Mouse (Mus musculus): Measurements from ENCODE around the gene Btf3l4. TPM values are rescaled to one million over a fixed set of nuclear protein-coding genes. Genes with fewer than 3 reads are reported as not detected.

Gene Btf3l4
- total RNA-seq, 2 experiments from 2014 or later = 88.9 to 97.3 TPM

DNA sequence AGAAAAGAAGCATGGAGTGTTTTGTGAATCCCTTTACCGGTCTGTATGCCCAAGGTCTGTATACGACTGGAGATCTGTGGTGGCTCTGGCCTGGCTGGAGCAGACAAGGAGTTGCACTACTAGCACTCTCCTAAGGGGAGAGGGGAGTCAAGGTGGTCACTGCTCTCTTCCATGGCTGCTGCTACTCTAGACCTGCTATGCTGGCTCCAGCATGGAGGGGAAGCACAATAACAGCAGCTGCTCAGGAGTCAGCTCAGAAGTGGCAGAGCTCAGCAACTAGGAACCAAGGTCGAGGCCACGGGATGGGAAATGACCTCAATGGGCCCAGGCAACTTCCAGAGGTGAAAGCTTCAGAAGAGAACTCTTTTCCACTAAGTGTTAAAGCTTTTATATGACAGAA is 22.3 kb downstream of the Btf3l4 start:
- intact Hi-C loops (cut with DNase I) = no loop called here
- no peak for DNase-seq (ENCODE audit: extremely low spot score in 1 of 2, low spot score in 2 of 2)
- Histone ChIP-seq H3K27ac (no peak overlapping the region), H3K4me3 (no peak overlapping the region)
- TF ChIP-seq CTCF (IDR thresholded peaks at IDR 0.05) = no peak

DNA sequence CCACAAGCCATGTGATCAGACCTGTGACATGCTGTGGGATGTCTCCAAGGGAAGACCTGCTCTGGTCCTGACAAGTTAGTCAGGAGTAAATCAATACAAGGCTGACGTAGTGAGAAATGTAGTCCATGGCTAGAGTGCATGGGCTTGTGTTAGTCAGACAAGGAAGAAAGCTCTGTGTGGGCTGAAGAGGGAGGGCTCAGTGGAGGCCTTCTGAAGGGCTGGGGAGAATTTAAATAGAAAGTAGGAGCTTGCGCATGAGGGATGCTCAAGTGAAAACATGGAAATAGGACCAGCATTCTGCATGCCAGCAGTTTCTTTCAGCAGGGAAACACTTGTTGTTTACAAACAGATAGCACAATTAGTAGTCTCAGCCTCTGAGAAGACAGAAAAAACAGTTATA is 29.9 kb downstream of the Btf3l4 start:
- Histone ChIP-seq H3K4me3 (no peak overlapping the region), H3K27ac (no peak overlapping the region)
- no peak for TF ChIP-seq CTCF (IDR thresholded peaks at IDR 0.05)
- DNase-seq (ENCODE audit: extremely low spot score in 1 of 2, low spot score in 2 of 2) = no peak
- intact Hi-C loops (cut with DNase I) = no loop called here

DNA sequence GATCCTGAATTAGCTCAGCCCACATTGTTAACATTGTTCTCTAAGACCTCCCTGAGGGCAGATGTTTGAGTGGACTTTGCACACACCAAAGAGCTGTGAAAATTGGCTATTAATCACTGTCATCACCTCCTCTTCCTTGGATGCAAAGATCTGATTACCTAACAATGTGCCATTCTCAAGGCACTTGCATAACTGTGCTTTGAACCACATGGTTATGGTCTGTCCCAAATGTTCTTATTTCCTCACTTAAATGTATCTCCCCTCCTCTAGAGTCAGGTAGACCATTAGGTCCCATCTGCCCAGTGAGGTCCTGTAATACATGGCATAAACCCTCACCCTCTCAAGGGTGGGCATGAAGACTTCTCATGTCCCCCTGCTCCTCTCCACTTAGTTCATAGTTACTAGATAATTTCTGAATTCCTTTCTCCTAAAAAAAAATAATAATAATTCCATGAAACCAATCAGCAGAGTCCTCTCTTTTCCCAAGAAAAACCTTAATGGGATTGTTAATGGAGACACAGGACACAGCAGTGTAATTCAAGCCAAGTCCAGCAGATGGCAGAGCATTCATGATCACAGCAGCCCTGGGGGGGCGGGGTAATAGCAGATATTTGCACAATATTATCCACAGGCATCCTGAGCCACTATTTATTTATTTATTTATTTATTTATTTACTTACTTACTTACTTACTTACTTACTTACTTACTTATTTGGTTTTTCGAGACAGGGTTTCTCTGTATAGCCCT is 35.2 kb downstream of the Btf3l4 start:
- intact Hi-C loops (cut with DNase I) = loop anchor here (5.0 kb wide), 1 partner anchor 179 kb away; no protein-coding TSS in a partner anchor
- DNase-seq (ENCODE audit: extremely low spot score in 1 of 2, low spot score in 2 of 2) = peak; percentile 62 to 69
- TF ChIP-seq CTCF (IDR thresholded peaks at IDR 0.05) = peak; percentile 79
- Histone ChIP-seq H3K4me3 (no peak overlapping the region), H3K27ac (no peak overlapping the region)

DNA sequence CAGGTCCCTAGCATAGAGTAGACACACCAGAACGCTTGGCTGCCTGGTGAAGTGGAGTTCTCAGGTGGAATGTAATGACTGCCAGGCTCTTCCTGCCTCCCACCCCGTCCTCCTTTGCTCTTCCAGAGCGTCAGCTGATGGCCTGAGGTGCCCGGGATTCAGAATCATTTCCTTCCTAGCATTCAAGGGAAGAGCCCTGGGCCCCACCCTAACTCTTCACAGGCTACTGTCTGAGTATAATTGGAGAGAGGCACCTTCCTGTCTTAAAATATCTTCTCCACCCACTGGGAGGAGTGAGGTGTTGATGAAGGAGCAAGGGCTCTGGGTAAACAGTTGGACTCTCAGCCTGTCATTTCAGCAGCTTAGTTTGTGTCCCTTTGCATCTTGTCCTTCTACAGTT is 36.7 kb downstream of the Btf3l4 start:
- no peak overlapping the region for H3K27ac ChIP-seq
- no peak for DNase-seq (ENCODE audit: extremely low spot score in 1 of 2, low spot score in 2 of 2)
- TF ChIP-seq CTCF (IDR thresholded peaks at IDR 0.05) = no peak
- H3K4me3 ChIP-seq = no peak overlapping the region
- intact Hi-C loops (cut with DNase I) = loop anchor here (5.0 kb wide), 1 partner anchor 181 kb away; no protein-coding TSS in a partner anchor

DNA sequence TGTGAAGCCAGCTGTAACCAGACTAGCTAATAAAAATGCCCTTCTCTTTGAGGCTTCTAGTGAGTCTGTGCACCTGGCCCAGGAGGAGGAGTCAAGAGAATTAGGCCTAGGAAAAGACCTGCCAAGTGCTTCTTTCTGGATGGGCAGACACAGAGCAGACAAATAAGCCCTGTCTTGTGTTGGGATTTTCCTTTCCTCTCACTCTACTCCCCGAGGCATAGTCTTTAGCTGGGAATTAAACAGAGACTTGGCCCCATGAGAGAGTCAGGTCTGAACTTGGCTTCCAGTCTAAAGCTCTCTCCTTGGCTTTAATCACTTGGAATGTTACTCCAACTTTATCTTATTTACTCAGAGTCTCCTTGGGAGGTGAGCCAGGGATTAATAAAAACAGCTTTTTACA is 39.5 kb downstream of the Btf3l4 start:
- H3K27ac ChIP-seq = no peak overlapping the region
- intact Hi-C loops (cut with DNase I) = no loop called here
- H3K4me3 ChIP-seq = no peak overlapping the region
- TF ChIP-seq CTCF (IDR thresholded peaks at IDR 0.05) = no peak
- no peak for DNase-seq (ENCODE audit: extremely low spot score in 1 of 2, low spot score in 2 of 2)

DNA sequence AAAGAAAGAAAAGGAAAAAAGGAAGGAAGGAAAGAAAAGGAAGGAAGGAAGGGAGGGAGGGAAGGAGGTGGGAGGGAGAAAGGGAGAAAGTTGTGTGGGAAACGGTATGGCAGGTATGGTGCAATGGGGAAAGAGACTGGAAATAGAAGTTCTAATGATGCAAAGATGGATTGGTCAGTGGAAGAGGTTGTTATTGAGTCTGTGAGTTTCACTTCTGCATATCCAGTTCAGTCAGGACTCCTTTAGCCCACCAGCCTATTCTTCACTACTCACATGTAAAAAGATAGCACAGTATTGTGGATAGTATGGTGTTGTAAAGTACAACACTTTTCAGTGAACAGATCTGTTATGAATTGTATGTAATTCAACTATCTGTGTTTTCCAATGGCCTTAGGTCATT is 42.9 kb downstream of the Btf3l4 start:
- Histone ChIP-seq H3K27ac (no peak overlapping the region), H3K4me3 (no peak overlapping the region)
- intact Hi-C loops (cut with DNase I) = no loop called here
- TF ChIP-seq CTCF (IDR thresholded peaks at IDR 0.05) = no peak
- no peak for DNase-seq (ENCODE audit: extremely low spot score in 1 of 2, low spot score in 2 of 2)

DNA sequence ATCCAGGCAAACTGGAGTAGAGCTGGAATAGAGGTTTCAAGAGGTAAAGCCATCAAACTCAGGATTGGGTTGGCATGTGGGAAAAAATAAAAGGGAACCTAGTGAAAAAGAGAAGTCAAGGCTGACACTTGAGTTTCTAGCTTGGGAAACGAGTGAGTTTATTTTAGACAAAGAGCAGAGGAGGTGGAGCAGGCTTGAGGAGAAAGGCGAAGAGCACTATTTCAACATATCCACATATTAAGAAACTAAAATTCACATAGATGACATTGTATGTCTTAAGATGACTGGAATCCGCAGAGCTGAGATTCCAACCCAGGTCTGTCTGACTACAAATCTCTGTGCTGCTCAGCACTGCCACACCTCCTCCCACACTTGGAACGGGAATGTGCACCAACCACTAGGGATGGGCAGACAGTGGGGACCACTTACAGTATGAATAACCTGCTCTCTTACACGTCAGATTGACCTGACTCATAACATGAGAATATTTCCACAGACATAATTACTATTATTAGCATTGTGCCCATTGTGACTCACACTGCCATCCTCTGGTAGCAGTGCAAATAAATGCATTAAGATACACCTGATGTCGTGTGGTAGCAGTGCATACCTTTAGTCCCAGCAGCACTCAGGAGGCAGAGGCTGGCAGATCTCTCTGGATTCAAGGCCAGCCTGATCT is 44.0 kb downstream of the Btf3l4 start:
- intact Hi-C loops (cut with DNase I) = no loop called here
- H3K4me3 ChIP-seq = no peak overlapping the region
- no peak for DNase-seq (ENCODE audit: extremely low spot score in 1 of 2, low spot score in 2 of 2)
- no peak overlapping the region for H3K27ac ChIP-seq
- TF ChIP-seq CTCF (IDR thresholded peaks at IDR 0.05) = no peak; the same call in none of the 2 replicates

DNA sequence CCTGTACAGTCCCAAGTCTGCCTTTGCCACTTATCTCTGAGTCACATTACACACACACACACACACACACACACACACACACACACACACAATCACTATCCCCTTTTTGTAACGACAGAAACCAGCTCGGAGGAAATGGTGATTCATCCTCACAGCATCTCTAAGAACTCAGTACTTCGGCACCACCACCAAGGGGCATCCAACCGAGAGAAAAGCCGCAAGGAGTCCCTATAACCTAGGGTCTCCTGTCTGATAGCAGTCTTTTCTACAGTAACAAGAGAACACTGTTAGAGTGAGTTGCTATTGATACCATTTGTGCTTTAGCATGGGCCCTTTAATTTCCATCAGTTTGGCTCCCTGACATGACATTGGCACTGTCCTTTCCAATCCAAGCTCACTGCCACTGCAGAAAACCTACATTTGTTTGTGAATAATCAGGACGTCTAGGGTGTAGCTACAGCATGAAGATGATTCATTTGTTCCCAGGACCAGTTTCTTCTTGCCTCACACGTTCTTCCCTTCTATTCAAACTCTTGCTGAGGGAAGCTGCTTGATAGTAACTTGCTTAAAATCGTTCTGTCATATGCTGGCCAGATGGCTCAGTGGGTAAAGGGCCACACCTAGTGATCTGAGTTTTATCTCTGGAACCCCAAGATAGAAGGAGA is 50.9 kb downstream of the Btf3l4 start:
- intact Hi-C loops (cut with DNase I) = no loop called here
- TF ChIP-seq CTCF (IDR thresholded peaks at IDR 0.05) = no peak; the same call in 1 of the 2 replicates
- DNase-seq (ENCODE audit: extremely low spot score in 1 of 2, low spot score in 2 of 2) = peak; percentile 22 to 42
- Histone ChIP-seq H3K4me3 (peak overlapping the region; percentile 23), H3K27ac (peak overlapping the region; percentile 88)

DNA sequence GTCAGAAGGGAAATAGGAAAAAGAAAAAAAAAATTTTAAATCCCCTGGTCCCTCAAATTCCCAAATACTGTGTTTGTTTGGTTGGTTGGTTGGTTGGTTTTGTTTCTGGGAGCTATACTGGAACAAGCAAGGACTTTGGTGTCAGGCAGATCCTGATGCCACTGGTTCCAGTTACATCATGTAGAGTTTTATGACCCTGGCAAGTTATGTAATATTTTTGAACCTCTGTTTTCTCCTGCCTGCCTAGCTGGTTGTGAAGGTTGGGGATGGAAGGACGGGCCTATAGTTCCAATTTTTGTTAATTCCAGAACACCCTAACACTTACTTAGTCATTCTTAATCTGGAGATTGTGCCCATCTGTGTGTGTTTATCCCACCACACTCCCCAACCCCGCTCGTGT is 51.8 kb downstream of the Btf3l4 start:
- Histone ChIP-seq H3K4me3 (peak overlapping the region; percentile 65), H3K27ac (peak overlapping the region; percentile 88)
- no peak for DNase-seq (ENCODE audit: extremely low spot score in 1 of 2, low spot score in 2 of 2)
- TF ChIP-seq CTCF (IDR thresholded peaks at IDR 0.05) = no peak
- intact Hi-C loops (cut with DNase I) = loop anchor here (2.0 kb wide), 1 partner anchor 49 kb away; no protein-coding TSS in a partner anchor

DNA sequence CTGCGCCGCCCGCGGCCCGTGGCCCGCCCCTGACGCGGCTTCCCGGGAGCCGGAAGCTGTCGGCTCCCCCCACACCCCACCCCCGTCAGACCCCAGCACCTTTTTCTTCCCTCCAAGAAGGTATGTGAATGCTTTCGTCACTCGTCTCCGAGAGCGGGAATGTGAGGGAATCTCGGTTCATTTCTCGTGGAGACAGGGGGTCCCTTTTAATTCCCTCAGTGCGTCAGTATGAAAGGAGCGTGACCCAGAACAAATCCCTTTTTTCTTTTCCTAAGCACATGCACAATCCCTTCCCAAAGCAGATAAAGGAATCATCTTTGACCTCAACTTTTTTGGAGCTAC is 52.6 kb downstream of the Btf3l4 start:
- Histone ChIP-seq H3K27ac (peak overlapping the region; percentile 88), H3K4me3 (peak overlapping the region; percentile 65)
- DNase-seq (ENCODE audit: extremely low spot score in 1 of 2, low spot score in 2 of 2) = no peak
- intact Hi-C loops (cut with DNase I) = loop anchor here (2.0 kb wide), 1 partner anchor 50 kb away; no protein-coding TSS in a partner anchor
- TF ChIP-seq CTCF (IDR thresholded peaks at IDR 0.05) = no peak

DNA sequence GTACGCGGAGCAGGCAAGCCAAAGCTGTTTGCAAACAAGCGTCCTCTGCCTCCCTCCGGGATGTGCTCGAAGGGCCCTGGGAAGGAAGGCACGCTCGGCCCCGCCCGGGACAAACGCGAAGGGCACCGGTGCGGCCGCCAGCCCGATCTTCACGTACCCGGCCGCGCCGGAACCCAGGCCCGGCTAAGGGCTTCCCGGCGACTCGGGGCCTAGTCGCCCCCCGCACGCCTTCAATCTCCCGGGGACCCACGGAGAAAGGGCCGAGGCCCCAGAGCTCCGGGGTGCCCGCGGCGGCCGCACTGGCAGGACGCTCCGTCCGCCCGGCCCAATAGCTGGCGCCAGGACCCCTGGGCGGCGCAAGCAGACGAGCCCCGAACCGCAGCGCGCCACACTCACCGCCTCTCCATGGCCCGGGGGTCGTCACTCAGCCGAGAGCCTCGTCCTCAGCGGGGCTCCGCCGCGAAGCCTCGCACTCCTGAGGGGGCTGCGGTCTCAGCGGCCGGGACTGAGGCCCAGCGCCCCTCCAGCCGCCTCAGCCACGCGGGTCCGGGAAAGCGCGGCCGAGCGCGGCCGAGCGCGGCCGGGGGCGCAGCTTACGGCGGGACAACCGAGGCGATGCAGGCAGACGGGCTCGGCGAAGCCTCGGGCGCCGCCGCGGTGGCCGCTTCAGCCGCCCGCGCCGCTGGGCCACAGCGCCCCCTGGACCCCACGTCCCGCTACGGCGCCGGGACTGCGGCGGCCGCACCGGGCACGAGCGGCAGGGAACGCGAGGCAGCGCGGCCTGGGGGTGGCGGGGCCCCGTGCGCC is 53.2 kb downstream of the Btf3l4 start, which contains the start of gene Zfyve9:
Gene Zfyve9 (minus strand): TSS at position 742 of the 807 bp plus-strand sequence.
- peak within 1 kb of the TSS; percentile 65 for H3K4me3 ChIP-seq
- peak; percentile 84 to 87 for DNase-seq (ENCODE audit: extremely low spot score in 1 of 2, low spot score in 2 of 2)
- TF ChIP-seq CTCF (IDR thresholded peaks at IDR 0.05) = peak; percentile 56
- H3K27ac ChIP-seq = peak within 1 kb of the TSS; percentile 96
- intact Hi-C loops (cut with DNase I) = loop anchor here (2.0 kb wide), 1 partner anchor 51 kb away; no protein-coding TSS in a partner anchor

Measured in left cerebral cortex, adult 2 months (tissue).